ENCODE assay signal across 12 mouse cellular contexts in the genomic region with DNA sequence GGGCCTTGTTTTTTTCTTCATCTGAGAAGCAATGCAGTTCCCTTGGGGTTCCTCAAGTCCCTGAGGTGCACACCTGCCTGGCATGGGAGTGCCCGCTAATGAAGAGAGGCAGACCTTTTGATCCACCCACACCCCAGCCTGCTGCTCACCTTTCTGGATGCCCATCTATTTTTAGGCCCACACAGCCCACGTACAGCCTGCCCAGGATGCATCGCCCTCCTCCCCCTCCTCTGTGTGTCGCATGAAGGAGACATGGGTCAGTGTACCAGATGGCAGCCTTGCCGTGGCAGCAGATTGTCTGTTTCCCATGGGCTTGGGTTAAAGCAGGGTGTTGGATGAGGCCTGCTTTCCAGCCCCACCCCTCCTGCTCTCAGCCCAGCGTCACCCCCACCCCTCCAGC. TPM values are rescaled to one million over a fixed set of nuclear protein-coding genes. Genes with fewer than 3 reads are reported as not detected.
A peak's percentile ranks its signal among the peaks of the same experiment; 100 is the strongest.
DNase-seq lines count a peak whose midpoint lies in the region; ATAC-seq lines count a peak whose summit lies in the region.
"Had no signal": no experiment of that assay in that cellular context is flagged by ENCODE, and none has a peak within 500 bp of the region (broad histone marks: within the 10 kb centered on the region; RNA-seq: fewer than 3 reads in every experiment).

No protein-coding gene starts in this region.

- peaks cover 46% of the 10 kb centered on the region for H3K4me1 ChIP-seq in forebrain, embryonic 14.5 days (ENCODE audit: control insufficient read depth, insufficient read depth, low read length)
- H3K4me1 ChIP-seq in forebrain, embryonic 16.5 days (replicated peaks; ENCODE audit: control insufficient read depth, insufficient read depth, low read length): peaks cover 47% of the 10 kb centered on the region
- H3K4me1 ChIP-seq in midbrain, embryonic 13.5 days (replicated peaks): peaks cover 57% of the 10 kb centered on the region

- no peak for ATAC-seq in forebrain, embryonic 14.5 days
- ATAC-seq in forebrain, embryonic 16.5 days: no peak
- ATAC-seq in midbrain, embryonic 13.5 days: 0 out of 2 replicates have a peak, but pooled peaks have one; percentile 32
- ATAC-seq: CD4-positive, CD25-positive, alpha-beta regulatory T cell, adult 4 months had no signal

- intact Hi-C loops in gastrocnemius, postnatal 36 days (cut with DNase I): no loop called here

- no peaks in the 10 kb centered on the region for H3K9me3 ChIP-seq in forebrain, embryonic 14.5 days (replicated peaks; ENCODE audit: control insufficient read depth, low read length)
- H3K9me3 ChIP-seq in forebrain, embryonic 16.5 days (ENCODE audit: control insufficient read depth, low read length): no peaks in the 10 kb centered on the region
- H3K9me3 ChIP-seq in midbrain, embryonic 13.5 days: no peaks in the 10 kb centered on the region
- H3K9me3 ChIP-seq: embryonic facial prominence, embryonic 15.5 days had no signal

- no peak overlapping the region for H3K9ac ChIP-seq in forebrain, embryonic 14.5 days (ENCODE audit: low read length)
- H3K9ac ChIP-seq in forebrain, embryonic 16.5 days (replicated peaks; ENCODE audit: low read depth, low read length): no peak overlapping the region
- no peak overlapping the region for H3K9ac ChIP-seq in midbrain, embryonic 13.5 days (replicated peaks)
- H3K9ac ChIP-seq: embryonic facial prominence, embryonic 15.5 days had no signal

- H3K4me2 ChIP-seq in forebrain, embryonic 14.5 days (ENCODE audit: low read length): no peak overlapping the region
- no peak overlapping the region for H3K4me2 ChIP-seq in forebrain, embryonic 16.5 days (ENCODE audit: low read length)
- H3K4me2 ChIP-seq in midbrain, embryonic 13.5 days (replicated peaks): no peak overlapping the region
- H3K4me2 ChIP-seq: embryonic facial prominence, embryonic 15.5 days had no signal

- H3K4me3 ChIP-seq in forebrain, embryonic 14.5 days (ENCODE audit: low read depth, low read length): no peak overlapping the region
- no peak overlapping the region for H3K4me3 ChIP-seq in forebrain, embryonic 16.5 days (replicated peaks; ENCODE audit: low read length)
- H3K4me3 ChIP-seq in midbrain, embryonic 13.5 days (replicated peaks): no peak overlapping the region
- H3K4me3 ChIP-seq: embryonic facial prominence, embryonic 15.5 days had no signal

- 64% methylated on average over 6 of the region's 6 CpGs for WGBS in forebrain, embryonic 14.5 days
- 49% methylated on average over 6 of the region's 6 CpGs for WGBS in forebrain, embryonic 16.5 days
- 60% methylated on average over 6 of the region's 6 CpGs for WGBS in midbrain, embryonic 13.5 days

- DNase-seq in forebrain, embryonic 14.5 days (ENCODE audit: low spot score): peak; percentile 51
- peak; percentile 14 for DNase-seq in A20 (ENCODE audit: low read depth, low spot score)
- peak; percentile 78 to 86 for DNase-seq in cerebellum, postnatal 10 days
- no peak for DNase-seq in frontal cortex, adult 2 months (ENCODE audit: extremely low spot score in 1 of 2, low spot score in 1 of 2)
- DNase-seq in gastrocnemius, adult 8-10 months (ENCODE audit: low spot score in 2 of 2): no peak
- DNase-seq in gastrocnemius, postnatal 36 days: no peak
- DNase-seq: heart, adult 18-20 months had no signal

- H3K27me3 ChIP-seq in forebrain, embryonic 14.5 days (replicated peaks; ENCODE audit: control insufficient read depth, insufficient read depth, low read length): no peaks in the 10 kb centered on the region
- no peaks in the 10 kb centered on the region for H3K27me3 ChIP-seq in forebrain, embryonic 16.5 days (replicated peaks; ENCODE audit: control insufficient read depth, insufficient read depth, low read length)
- peaks cover 9% of the 10 kb centered on the region for H3K27me3 ChIP-seq in midbrain, embryonic 13.5 days
- H3K27me3 ChIP-seq: embryonic facial prominence, embryonic 15.5 days had no signal

- no peaks in the 10 kb centered on the region for H3K36me3 ChIP-seq in forebrain, embryonic 14.5 days (ENCODE audit: control insufficient read depth, insufficient read depth, low read length)
- H3K36me3 ChIP-seq in forebrain, embryonic 16.5 days (ENCODE audit: control insufficient read depth, insufficient read depth): no peaks in the 10 kb centered on the region
- no peaks in the 10 kb centered on the region for H3K36me3 ChIP-seq in midbrain, embryonic 13.5 days
- H3K36me3 ChIP-seq: embryonic facial prominence, embryonic 15.5 days had no signal

- H3K27ac ChIP-seq in forebrain, embryonic 14.5 days (ENCODE audit: low read depth, low read length): peak overlapping the region; percentile 48; the same call in 1 of the 2 replicates
- no peak overlapping the region for H3K27ac ChIP-seq in forebrain, embryonic 16.5 days (ENCODE audit: low read length)
- peak overlapping the region; percentile 39; the same call in 1 of the 2 replicates for H3K27ac ChIP-seq in midbrain, embryonic 13.5 days
- H3K27ac ChIP-seq: embryonic facial prominence, embryonic 15.5 days had no signal

RNA-seq across cellular contexts. Expression of a gene that starts 8.5 kb away (rescaled TPM):
- polyA plus RNA-seq in forebrain, embryonic 14.5 days (2014; fragmentation: Nextera tagmentation; extraction: Ambion mirVana): 3.4 TPM in 2 replicates
- 2.7 and 3.4 TPM in 2 replicates for polyA plus RNA-seq in forebrain, embryonic 16.5 days (2015; fragmentation: Nextera tagmentation; extraction: Ambion mirVana)
- 6.3 and 6.7 TPM in 2 replicates for polyA plus RNA-seq in midbrain, embryonic 13.5 days (2015; fragmentation: Nextera tagmentation; extraction: Ambion mirVana)
- 8.8 and 10.1 TPM in 2 replicates for polyA plus RNA-seq in frontal cortex, adult 2 months (2012; rRNA removed)
- total RNA-seq in gastrocnemius, adult 8-10 months (2022): under 1 TPM; 0.07 to 0.32 (median 0.17) TPM
- under 1 TPM; 0.07 to 0.10 TPM for total RNA-seq in gastrocnemius, postnatal 36 days (2021)
- total RNA-seq: megakaryocyte progenitor cell, adult 5-6 weeks had no signal

RNA-seq across cellular contexts. Expression of a gene that starts 26.0 kb away (rescaled TPM):
- polyA plus RNA-seq in forebrain, embryonic 14.5 days (2014; fragmentation: Nextera tagmentation; extraction: Ambion mirVana): 18.8 and 20.1 TPM in 2 replicates
- 13.3 and 13.4 TPM in 2 replicates for polyA plus RNA-seq in forebrain, embryonic 16.5 days (2015; fragmentation: Nextera tagmentation; extraction: Ambion mirVana)
- polyA plus RNA-seq in midbrain, embryonic 13.5 days (2015; fragmentation: Nextera tagmentation; extraction: Ambion mirVana): 53.5 and 56.3 TPM in 2 replicates
- polyA plus RNA-seq in frontal cortex, adult 2 months (2012; rRNA removed): 0.84 and 1.0 TPM in 2 replicates
- total RNA-seq in gastrocnemius, adult 8-10 months (2022): under 1 TPM; 0.45 to 0.94 (median 0.52) TPM
- under 1 TPM; 0.59 to 0.99 TPM for total RNA-seq in gastrocnemius, postnatal 36 days (2021)

Comparison
In these comparisons a context has a peak if more than half of its experiments do, and no peak if none do; other contexts are left out.
1. DNase-seq: peak in forebrain, embryonic 14.5 days (single experiment), A20 (single experiment) and cerebellum, postnatal 10 days (2 of 2); none in frontal cortex, adult 2 months (0 of 2), gastrocnemius, adult 8-10 months (0 of 2) and gastrocnemius, postnatal 36 days (0 of 2).